Mouse (Mus musculus): Measurements from ENCODE around the gene Pla1a. TPM values are rescaled to one million over a fixed set of nuclear protein-coding genes. Genes with fewer than 3 reads are reported as not detected.
A peak's percentile ranks its signal among the peaks of the same experiment; 100 is the strongest.
"Not testable (repeated sequence)": the region's sequence is repeated elsewhere in the genome, so short reads cannot be mapped to it uniquely, and the experiment has no call there.

The Pla1a gene
- 10 to 100 TPM; 27.9 to 28.6 TPM for total RNA-seq (2021)
- long read RNA-seq, experiment 1, transcript Pla1a-201 (11 exons, 1,974 nt), result major isoform, 7 of 17 reads
- long read RNA-seq, experiment 1, partial matches to known transcripts, result 5 of 17 reads
- long read RNA-seq, experiment 1, other reads (novel, unspliced or antisense), result 5 of 17 reads
- long read RNA-seq, experiment 2, transcript Pla1a-201 (11 exons, 1,974 nt), result major isoform, 24 of 32 reads
- long read RNA-seq, experiment 2, partial matches to known transcripts, result 4 of 32 reads
- long read RNA-seq, experiment 2, other reads (novel, unspliced or antisense), result 4 of 32 reads

DNA sequence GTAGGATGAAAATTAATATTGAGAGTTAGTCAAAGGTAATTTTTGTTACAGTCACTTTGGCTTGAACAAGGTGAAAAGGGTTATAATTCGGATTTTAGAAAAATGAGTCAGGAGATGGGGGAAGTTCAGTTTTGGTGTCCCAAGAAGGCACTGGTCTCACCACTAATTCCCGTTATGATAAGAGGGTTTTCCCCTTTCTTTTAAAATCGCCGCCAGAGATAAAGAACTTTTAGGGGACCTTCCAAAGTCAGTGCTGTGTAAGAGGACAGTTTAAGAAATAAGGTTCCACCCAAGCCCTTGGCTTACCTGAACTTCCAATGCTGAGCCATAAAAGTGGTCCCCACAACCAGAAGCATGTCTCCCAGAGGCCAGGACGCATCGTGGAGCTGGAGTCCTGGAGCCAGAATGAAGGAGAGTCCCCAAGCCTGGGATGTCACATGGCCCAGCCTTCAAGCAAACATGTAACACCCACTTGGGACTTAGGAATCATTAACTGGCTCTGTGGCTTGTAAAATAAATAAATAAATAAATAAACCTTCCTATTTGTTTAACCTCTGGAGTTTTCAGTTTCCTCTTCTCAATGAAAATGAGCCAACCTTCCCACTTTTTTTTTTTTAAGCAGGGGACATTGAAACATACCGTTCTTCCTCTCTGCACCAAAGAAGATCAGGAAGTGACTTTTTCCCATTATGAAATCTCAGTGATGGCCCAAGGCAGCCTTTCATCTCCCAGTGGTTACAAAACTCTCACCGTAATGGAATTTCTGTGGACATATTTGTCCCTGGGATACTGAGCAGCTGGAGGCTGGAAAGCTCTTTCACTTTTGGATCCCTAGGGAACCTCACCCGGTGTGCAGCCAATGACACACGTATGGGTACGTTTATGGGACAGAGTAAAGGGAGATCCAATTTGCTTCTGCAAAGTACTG is at the start of gene Pla1a:
Pla1a (minus strand) TSS at position 648 of the 928 bp plus-strand sequence.
- no peak for DNase-seq (ENCODE audit: low spot score in 2 of 2)

DNA sequence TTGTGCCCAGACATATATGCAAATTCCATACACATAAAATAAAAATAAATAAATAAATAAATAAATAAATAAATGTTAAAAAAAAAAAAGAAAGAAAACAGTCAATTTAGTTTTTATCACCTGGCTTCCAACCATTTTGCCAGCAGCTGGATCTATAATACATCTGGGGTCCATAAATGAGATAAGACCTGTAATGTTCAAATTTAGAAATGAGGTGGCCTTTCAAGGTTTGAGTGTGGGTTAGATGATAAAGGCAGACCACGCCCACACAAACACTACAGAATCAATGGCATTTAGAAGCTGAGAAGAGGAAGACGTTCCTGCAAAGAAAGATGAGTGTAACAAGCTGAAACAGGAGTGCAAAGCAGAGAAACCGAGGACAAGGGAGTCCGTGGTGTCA is 48.4 kb upstream of the Pla1a start:
- DNase-seq (ENCODE audit: low spot score in 2 of 2), result no peak

DNA sequence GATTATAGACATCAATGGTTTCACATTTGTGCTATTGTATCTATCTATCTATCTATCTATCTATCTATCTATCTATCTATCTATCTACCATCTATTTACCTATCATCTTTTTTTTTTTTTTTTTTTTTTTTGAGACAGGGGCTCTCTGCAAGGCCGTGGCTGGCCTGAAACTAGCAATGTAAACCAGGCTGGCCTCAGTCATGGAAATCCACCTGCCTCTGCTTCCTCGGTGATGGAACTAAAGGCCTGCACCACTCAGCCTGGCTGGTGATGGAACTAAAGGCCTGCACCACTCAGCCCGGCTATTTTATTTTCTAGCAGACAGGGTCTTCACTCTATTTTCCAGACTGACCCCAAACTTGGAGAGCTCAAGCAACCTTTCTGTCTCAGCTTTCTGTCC is 45.4 kb upstream of the Pla1a start:
- DNase-seq (ENCODE audit: low spot score in 2 of 2), result no peak

DNA sequence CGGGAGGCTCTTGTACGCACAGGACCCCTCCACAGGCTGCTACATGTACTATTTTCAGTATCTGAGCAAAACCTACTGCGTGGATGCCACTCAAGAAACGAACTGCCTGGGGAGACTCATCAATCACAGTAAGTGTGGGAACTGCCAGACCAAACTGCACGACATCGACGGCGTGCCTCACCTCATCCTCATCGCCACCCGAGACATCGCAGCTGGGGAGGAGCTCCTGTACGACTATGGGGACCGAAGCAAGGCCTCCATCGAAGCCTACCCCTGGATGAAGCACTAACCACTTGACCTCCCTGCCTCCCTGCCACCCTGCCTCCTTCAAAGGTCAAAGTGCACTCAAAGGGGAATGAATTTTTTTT is 44.3 kb upstream of the Pla1a start:
- DNase-seq (ENCODE audit: low spot score in 2 of 2), result not testable (repeated sequence)

DNA sequence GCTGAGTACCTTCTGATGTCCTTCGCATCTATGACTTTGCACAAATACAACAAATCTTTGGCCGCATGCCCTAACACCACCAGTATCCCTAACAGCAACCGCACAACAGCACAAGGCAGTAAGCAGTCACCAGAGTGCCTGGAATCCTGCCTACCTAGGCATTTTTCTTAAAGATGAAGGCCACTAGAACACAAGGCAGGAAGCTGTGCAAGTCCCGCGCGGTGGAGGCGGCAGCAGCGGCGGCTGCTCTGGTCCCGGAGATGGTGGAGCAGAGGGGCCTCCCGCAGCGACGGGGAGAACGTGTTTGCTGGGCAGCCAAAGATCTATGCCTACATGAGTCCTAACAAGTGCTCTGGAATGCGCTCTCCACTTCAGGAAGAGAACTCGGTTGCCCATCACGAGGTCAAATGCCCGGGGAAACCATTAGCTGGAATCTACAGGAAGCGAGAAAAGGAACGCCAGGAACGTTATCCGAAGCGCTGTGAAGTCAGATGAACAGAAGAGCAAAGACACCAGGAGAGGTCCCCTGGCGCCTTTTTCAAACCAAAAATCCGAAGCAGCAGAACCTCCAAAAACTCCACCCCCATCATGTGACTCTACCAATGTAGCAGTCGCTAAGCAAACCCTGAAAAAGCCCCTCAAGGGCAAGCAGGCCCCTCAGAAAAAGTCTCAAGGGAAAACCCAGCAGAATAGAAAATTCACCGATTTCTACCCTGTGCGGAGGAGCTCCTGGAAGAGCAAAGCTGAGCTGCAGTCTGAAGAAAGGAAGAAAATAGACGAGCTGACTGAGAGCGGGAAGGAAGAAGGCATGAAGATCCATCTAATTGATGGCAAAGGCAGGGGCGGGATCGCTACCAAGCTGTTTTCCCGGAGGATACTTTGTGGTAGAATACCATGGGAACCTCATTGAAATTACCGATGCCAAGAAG is 43.6 kb upstream of the Pla1a start:
- peak in 1 of 2 experiments; percentile 13 for DNase-seq (ENCODE audit: low spot score in 2 of 2)

DNA sequence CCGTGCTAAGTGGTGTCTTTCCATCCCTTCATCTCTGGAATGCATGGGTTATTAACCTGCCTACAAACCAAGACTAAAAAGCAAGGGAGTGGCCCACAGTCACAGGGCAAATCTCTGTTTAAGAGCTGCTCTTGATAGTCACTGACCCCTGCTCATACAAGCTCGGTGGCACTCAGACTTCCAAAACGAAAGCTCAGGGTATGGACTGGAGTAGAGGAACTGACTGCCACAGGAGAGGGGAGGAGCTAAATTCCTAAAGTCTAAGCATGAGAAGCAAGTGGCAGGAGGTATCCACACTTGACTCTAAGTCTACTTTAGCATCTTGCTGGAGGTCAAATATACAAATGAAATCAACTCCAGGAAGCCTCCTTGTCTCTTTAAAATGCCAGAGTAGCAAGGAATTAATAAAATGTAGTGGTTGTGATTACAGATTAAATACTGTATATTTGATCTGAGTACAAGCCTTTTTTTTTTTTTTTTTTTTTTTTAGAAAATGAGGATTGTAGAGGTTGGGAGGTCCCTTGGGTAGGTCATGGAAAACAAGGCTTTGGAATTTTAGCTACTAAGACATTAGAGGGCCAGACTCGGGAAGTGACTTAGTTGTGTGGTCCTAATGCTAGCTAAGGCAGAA is 42.9 kb upstream of the Pla1a start:
- no peak for DNase-seq (ENCODE audit: low spot score in 2 of 2)

DNA sequence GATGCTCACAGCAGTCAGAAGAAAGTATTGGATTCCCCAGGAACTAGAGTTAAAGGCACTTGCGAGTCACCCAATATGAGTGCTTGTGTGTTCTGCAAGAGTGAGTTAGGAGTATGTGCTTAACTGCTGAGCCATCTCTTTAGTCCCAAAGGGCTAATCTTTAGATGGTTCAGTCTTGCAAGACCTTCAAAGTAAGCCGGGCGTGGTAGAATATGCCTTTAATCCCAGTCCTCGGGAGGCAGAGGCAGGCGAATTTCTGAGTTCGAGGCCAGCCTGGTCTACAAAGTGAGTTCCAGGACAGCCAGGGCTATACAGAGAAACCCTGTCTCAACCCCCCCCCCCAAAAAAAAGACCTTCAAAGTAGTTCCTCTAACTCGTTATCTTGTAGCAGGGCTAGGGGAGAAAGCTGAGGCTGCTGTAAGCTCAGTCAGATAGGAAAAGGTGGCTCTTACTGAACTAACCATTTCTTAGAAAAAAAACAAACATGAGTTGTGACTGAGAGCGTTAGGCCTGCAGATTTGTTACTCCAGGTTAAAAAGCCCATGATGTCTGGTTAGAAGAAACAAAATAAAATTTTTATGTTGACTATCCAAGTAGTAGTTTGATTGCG is 41.8 kb upstream of the Pla1a start:
- DNase-seq (ENCODE audit: low spot score in 2 of 2), result no peak

DNA sequence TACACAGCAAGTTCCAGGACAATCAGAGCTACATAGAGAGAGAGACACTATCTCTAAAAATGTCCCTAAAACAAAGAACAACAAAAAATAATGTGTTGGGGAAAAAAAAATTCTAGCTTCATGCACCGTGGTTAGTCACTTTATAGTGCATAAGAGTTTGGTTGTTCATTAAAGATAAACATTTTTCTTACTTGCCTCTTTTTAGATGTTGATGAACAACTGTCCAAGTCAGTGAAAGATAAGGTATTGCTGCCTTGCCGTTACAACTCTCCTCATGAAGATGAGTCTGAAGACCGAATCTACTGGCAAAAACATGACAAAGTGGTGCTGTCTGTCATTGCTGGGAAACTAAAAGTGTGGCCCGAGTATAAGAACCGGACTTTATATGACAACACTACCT is 40.7 kb upstream of the Pla1a start:
- DNase-seq (ENCODE audit: low spot score in 2 of 2), result no peak

DNA sequence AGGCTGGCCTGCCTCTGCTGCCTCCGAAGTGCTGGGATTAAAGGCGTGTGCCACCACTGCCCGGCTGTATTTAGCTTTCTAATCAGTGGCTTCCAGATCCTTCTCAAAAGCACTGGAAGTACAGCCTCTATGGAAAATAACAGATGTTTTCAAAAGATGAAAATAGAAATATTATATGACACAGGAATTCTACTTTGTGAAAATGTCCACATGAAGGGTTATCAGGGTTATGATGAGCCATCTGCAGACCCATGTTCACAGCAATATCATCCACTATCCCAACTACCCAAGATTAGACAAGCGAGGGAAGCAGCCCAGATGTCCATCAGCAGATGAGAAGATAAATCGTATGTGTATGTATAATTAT is 39.5 kb upstream of the Pla1a start:
- no peak for DNase-seq (ENCODE audit: low spot score in 2 of 2)

DNA sequence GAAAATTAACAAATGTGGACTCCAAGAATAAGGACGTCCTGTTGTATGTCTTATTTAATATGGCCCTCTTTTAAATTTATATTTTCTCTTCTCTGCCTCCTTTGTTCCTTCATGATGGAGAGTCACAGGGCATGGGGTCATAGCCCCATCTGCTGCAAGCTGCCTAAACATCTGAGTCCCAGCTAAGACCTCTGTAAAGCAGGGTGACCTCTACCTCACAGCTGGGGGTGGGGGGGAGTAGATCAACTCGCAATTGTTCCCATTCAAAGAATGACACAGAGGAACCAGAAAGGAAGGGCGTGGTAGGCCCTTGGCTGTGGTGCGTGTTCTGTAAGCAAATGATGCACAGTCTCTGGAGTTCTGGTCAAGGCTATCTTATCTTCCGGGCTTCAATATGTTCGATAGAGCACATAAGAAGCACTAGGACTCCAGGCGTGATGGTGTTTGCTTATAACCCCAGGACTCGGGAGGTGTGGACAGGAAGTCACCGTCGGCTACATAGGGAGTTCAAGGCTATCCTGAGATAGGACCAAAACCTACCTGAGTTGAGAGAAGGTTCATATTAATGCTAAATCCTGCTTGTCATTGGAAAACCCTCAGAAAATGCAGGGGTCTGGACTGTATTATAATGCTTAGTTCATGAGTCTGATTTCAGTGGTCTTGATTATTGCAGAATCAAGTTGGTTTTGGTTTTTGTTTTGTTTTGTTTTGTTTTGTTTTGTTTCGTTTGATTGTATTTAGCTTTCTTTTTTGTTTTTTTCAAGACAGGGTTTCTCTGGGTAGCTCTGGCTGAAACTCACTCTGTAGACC is 39.0 kb upstream of the Pla1a start:
- DNase-seq (ENCODE audit: low spot score in 2 of 2), result no peak

DNA sequence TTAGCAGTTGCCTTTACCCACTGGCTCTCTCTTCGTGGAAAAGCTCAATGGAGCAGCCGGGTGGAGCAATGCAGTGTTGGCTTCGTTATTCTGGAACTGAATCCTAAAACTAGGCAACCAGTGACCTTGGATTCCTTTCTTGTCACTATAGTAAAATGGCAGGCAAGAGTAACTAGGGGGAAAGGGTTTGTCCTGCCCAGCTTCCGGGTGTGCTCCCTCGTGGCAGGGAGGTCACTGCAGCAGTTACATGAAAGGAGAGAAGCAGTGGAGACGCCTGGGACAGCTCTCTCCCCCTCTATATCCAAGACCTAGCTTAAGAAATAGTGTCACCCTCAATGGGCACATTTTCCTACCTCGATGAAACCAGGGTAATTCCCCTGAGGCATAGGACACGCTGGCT is 36.5 kb upstream of the Pla1a start:
- no peak for DNase-seq (ENCODE audit: low spot score in 2 of 2)

DNA sequence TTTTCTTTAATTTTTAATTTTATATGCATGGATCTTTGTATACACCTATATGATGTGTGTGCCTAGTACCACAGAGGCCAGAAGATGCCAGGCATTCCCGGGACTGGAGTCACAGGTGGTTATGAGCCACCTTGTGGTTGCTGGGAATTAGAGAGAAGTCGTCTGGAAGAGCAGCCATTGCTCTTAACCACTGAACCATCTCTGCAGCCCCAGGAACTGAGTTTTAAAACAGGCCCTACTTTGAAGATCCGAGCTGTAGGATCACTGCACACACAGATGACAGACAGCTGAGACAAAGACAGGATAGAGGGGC is 35.7 kb upstream of the Pla1a start:
- no peak for DNase-seq (ENCODE audit: low spot score in 2 of 2)

DNA sequence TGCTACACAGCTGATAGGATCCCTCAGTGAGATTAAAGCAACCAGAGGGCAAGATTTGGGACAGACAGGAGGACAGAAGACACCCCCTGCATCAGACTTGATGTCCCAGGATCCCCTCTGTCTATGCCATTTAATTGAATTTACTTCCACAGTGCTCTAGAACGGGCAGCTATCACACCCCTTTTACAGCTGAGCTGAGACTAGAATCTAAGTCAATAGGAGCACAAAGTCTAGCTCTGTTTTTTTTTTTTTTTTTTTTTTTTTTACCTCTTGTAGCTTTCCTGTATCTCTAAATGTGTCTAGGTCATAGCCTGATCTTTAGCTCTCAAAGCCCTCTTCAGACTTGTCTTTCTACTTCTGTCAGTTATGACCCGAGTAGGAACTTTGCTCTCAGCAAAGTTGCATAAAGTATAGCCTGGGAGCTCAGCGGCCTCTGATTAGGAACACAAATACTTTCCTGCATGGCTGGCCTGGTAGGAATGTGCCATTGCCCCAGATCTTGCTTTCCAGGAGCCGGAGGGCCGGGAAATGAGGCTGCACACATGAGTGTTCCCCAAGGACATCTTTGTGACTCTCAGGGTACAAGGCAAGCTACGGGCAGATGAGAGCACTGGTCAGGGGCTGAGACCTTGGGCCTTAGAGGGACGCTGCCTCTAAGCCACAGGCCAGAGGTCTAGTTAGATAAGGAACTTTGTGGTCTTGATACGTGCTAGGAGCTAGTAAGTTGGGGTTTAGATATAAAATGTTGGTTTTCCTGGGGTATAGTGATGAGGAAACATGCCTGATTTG is 35.2 kb upstream of the Pla1a start:
- DNase-seq (ENCODE audit: low spot score in 2 of 2), result no peak

DNA sequence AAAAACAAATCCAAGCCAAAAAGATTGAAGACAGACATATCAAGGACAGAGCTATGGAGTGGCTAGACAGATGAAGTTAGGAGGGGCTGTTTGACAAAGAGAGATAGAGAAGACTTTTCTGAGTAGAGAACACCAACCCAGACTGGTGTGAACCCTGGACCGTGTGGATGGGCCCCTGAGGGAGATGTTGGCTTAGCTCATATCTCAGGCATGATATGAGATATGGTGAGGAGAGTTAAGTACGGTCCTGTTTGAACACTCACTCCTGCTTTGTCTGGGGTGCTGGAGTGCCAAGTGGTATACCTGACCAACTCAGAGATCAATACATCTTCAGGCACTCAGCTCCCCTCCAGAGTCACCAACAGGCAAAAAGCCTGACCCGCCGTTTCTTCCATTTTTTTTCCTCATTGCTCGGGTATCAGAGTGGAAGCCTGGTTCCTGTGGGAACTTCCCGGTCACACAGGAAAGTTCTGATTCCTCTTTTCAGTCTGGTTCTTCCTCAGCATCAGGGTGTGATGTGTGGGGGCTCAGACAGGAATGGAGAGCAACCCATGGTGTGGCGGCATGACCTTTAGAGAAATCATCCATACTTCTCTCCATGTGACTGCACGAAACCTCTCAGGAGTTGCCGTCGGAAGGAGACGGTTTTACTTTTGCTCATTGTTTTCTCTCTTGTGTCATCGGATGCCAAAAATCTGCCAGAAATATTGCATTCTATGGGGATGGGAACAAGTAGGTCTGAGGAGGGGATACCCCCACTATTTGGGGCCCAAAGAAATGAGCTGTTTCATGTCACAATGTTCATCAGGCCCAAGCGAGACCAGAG is 34.4 kb upstream of the Pla1a start:
- no peak for DNase-seq (ENCODE audit: low spot score in 2 of 2)

DNA sequence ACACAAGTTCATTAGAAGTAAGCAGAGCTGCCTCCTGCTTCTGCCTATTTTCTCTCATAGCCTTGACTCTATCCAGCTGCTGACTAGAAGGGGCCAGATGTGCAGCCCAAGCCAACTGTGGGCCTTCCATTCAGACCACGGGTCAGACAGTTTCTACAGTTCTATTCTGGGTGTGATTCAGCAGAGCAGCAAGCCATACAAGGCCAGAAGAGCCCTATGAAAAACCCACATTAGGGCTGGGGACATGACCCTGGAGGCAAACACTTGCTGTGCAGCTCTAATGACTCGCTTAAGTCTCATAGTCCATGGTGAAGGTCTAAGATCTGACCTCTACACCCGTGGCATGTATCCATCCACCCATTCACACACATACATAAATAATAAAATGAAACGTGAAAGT is 33.1 kb upstream of the Pla1a start:
- DNase-seq (ENCODE audit: low spot score in 2 of 2), result no peak

DNA sequence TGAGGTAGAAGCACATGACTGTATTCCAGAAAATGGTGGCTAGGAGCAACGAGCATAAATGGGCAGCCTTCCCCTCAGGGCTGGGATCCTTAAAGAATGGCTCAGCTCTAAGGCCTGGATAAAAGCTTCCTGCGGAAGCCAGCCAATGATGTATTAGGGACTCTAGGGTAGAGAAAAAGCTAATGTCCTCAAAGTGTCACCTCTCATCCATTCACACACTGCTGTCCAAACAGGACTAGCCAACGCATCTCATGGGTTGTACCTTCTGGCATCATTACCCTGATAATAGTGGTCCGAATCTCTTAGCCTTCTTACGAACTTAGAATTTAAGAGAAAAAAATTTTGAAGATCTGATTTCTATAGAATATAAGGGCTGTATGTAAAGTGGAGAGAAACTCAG is 30.4 kb upstream of the Pla1a start:
- no peak for DNase-seq (ENCODE audit: low spot score in 2 of 2)

DNA sequence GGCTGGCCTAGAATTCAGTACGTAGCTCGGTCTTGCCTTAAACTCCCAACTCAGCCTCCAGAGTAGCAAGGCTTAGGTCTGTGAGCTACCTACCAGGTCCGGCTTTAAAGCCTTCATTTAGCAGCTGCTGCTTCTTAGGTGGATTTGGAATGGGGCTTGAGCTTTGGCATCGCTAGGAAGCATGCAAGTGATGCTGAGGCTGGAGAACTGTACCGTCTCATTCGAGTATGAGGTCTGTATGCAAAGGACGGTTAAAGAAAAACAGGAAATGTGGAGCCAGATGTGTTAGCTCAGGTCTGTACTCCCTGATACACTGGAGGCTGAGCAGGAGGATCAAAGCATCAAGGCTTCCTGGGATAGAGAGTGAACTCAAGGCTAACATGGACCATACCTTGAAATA is 29.2 kb upstream of the Pla1a start:
- DNase-seq (ENCODE audit: low spot score in 2 of 2), result no peak

DNA sequence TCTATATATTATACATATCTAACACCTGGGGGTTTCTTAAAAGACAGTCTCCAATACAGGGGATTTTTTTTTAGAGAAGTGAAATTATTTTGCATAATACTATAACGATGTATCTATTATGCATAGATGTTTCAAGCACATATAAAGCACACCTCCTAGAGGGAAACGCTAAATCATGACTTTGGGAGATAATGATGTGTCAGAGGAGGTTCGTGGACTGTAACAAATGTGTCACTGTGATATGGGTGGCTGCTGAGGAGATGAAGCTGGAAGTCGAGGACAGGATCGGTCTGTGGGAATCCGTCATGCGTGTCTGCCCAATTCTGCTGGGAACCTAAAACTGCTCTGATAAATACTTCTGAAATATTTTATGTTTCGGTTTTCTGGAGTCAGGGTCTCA is 28.8 kb upstream of the Pla1a start:
- no peak for DNase-seq (ENCODE audit: low spot score in 2 of 2)

All from adrenal gland, postnatal 4 days (tissue).